Mouse (Mus musculus): ENCODE measurements around the gene Pbx4. TPM values are rescaled to one million over a fixed set of nuclear protein-coding genes. Genes with fewer than 3 reads are reported as not detected.
A peak's percentile ranks its signal among the peaks of the same experiment; 100 is the strongest.

Gene Pbx4
- total and polyA plus RNA-seq, 3 experiments: 1.0 to 5.9 (median 2.4) TPM

DNA sequence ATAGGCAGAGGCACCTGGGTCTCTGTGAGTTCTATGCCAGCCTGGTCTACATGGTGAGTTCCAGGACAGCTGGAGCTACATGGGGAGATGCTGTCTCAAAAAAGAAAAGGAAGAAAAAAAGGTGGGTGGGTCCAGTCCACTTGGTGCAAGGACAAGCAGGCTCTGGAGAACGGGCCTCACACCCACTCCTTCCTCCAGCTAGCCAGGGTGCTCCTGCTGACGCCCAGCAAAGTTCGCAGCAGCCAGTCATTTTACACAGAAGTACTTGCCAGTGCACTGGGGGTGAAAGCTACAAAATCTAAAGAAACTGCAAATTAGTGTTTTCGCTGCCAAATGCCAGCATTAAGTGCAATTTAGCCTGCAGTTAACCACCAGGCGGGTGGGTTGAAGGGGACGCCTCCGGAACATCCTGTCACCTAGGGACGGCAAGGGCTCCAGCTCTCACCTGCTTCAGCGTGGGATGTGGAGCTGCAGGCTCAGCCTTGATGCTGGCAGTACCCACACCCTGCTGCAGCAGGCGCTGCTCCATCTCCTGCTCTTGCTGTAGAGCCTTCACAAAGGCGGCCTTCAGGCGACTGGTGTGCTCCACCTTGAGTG, 80.3 kb downstream of the Pbx4 start:
- in situ Hi-C loops (cut with MboI; ENCODE audit: low pct_ligation_motif_present, low pct_unique_long_range_greater_than_20kb, low sequenced_read_pairs) (no loop called here), dilution Hi-C loops (cut with MboI; ENCODE audit: extremely low pct_ligation_motif_present, extremely low pct_unique_long_range_greater_than_20kb, low sequenced_read_pairs) (no loop called here)
- no peak overlapping the region for H3K4me3 ChIP-seq (replicated peaks in 1 of 3; ENCODE audit: low read depth in 2 of 3, low read length in 2 of 3, poor library complexity in 1 of 3)

GRCm38 (mm10) chr8:69914526-69914925, 82.2 kb downstream of the Pbx4 start:
- Histone ChIP-seq H3K9ac (ENCODE audit: insufficient read depth, low read depth) (no peak overlapping the region), H3K27me3 (replicated peaks) (no peaks in the 10 kb centered on the region), H3K4me2 (ENCODE audit: insufficient read depth, low read depth, poor library complexity, severe bottlenecking) (no peak overlapping the region), H3K4me3 (replicated peaks in 1 of 3; ENCODE audit: low read depth in 2 of 3, low read length in 2 of 3, poor library complexity in 1 of 3) (no peak overlapping the region), H3K79me2 (replicated peaks; ENCODE audit: control insufficient read depth, extremely low read depth, insufficient read depth, poor library complexity, severe bottlenecking) (peaks cover 6% of the 10 kb centered on the region), H3K9me3 (replicated peaks; ENCODE audit: low read length) (no peaks in the 10 kb centered on the region), H3K36me3 (replicated peaks in 1 of 2; ENCODE audit: control insufficient read depth in 1 of 2, insufficient read depth in 1 of 2, low read length in 1 of 2) (peaks cover 82 to 94% of the 10 kb centered on the region in 2 experiments), H3K4me1 (ENCODE audit: control insufficient read depth in 1 of 2, insufficient read depth in 2 of 2) (peaks cover 5 to 16% of the 10 kb centered on the region in 2 experiments), H3K27ac (ENCODE audit: insufficient read depth, low read depth) (no peak overlapping the region)
- in situ Hi-C loops (cut with MboI; ENCODE audit: low pct_ligation_motif_present, low pct_unique_long_range_greater_than_20kb, low sequenced_read_pairs): no loop called here
- TF ChIP-seq NELFE (IDR thresholded peaks at IDR 0.05; ENCODE audit: low read depth, low read length): no peak
- TF ChIP-seq NRF1 (IDR thresholded peaks at IDR 0.05; ENCODE audit: low read depth, low read length): no peak
- no peak for TF ChIP-seq POLR2AphosphoS2 (IDR thresholded peaks at IDR 0.05; ENCODE audit: low read depth, low read length)
- TF ChIP-seq IRF4 (IDR thresholded peaks at IDR 0.05; ENCODE audit: low read depth, low read length): no peak
- TF ChIP-seq HCFC1 (IDR thresholded peaks at IDR 0.05; ENCODE audit: low read depth, low read length): no peak
- TF ChIP-seq MXI1 (IDR thresholded peaks at IDR 0.05; ENCODE audit: low read depth, low read length): no peak
- TF ChIP-seq JUND (conservative IDR thresholded peaks at IDR 0.05; ENCODE audit: low read depth, low read length): no peak
- no peak for DNase-seq (ENCODE audit: extremely low read depth)
- dilution Hi-C loops (cut with MboI; ENCODE audit: extremely low pct_ligation_motif_present, extremely low pct_unique_long_range_greater_than_20kb, low sequenced_read_pairs): no loop called here

More for the DNA sequence above, 80.3 kb downstream of the Pbx4 start:
- no peaks in the 10 kb centered on the region for H3K9me3 ChIP-seq (replicated peaks; ENCODE audit: low read length)
- no peaks in the 10 kb centered on the region for H3K27me3 ChIP-seq (replicated peaks)
- H3K27ac ChIP-seq (ENCODE audit: insufficient read depth, low read depth): no peak overlapping the region
- no peaks in the 10 kb centered on the region for H3K79me2 ChIP-seq (replicated peaks; ENCODE audit: control insufficient read depth, extremely low read depth, insufficient read depth, poor library complexity, severe bottlenecking)
- H3K4me2 ChIP-seq (ENCODE audit: insufficient read depth, low read depth, poor library complexity, severe bottlenecking): no peak overlapping the region
- H3K36me3 ChIP-seq (replicated peaks in 1 of 2; ENCODE audit: control insufficient read depth in 1 of 2, insufficient read depth in 1 of 2, low read length in 1 of 2): peaks cover 89 to 100% of the 10 kb centered on the region in 2 experiments
- TF ChIP-seq E2F4 (IDR thresholded peaks at IDR 0.05; ENCODE audit: insufficient replicate concordance, low read depth, low read length): no peak
- no peak for TF ChIP-seq POLR2A (IDR thresholded peaks at IDR 0.05; ENCODE audit: low read depth, low read length)
- no peak for TF ChIP-seq ZC3H11A (IDR thresholded peaks at IDR 0.05; ENCODE audit: low read depth, low read length)
- TF ChIP-seq ZKSCAN1 (IDR thresholded peaks at IDR 0.05; ENCODE audit: borderline replicate concordance, low read depth, low read length): no peak
- TF ChIP-seq MYC (IDR thresholded peaks at IDR 0.05; ENCODE audit: low read depth, low read length): no peak
- TF ChIP-seq MAX (IDR thresholded peaks at IDR 0.05; ENCODE audit: low read length): no peak
- TF ChIP-seq MAZ (IDR thresholded peaks at IDR 0.05; ENCODE audit: low read depth, low read length): no peak
- DNase-seq (ENCODE audit: extremely low read depth): no peak
- H3K9ac ChIP-seq (ENCODE audit: insufficient read depth, low read depth): no peak overlapping the region
- no peaks in the 10 kb centered on the region for H3K4me1 ChIP-seq (ENCODE audit: control insufficient read depth in 1 of 2, insufficient read depth in 2 of 2)

- Histone ChIP-seq H3K27ac (ENCODE audit: insufficient read depth, low read depth) (no peak overlapping the region), H3K9me3 (replicated peaks; ENCODE audit: low read length) (no peaks in the 10 kb centered on the region), H3K36me3 (replicated peaks in 1 of 2; ENCODE audit: control insufficient read depth in 1 of 2, insufficient read depth in 1 of 2, low read length in 1 of 2) (peaks cover 70 to 81% of the 10 kb centered on the region in 2 experiments), H3K4me3 (replicated peaks in 1 of 3; ENCODE audit: low read depth in 2 of 3, low read length in 2 of 3, poor library complexity in 1 of 3) (no peak overlapping the region), H3K4me2 (ENCODE audit: insufficient read depth, low read depth, poor library complexity, severe bottlenecking) (no peak overlapping the region), H3K27me3 (replicated peaks) (no peaks in the 10 kb centered on the region), H3K9ac (ENCODE audit: insufficient read depth, low read depth) (no peak overlapping the region), H3K79me2 (replicated peaks; ENCODE audit: control insufficient read depth, extremely low read depth, insufficient read depth, poor library complexity, severe bottlenecking) (peaks cover 12% of the 10 kb centered on the region), H3K4me1 (ENCODE audit: control insufficient read depth in 1 of 2, insufficient read depth in 2 of 2) (peaks cover 8 to 28% of the 10 kb centered on the region in 2 experiments)
- TF ChIP-seq USF2 (conservative IDR thresholded peaks at IDR 0.05; ENCODE audit: low read depth, low read length): no peak
- peak in 1 of 2 experiments; percentile 13; a peak in 1 of 4 replicates for TF ChIP-seq CTCF (conservative IDR thresholded peaks at IDR 0.05 in 1 of 2, IDR thresholded peaks at IDR 0.05 in 1 of 2; ENCODE audit: low read depth in 2 of 2, low read length in 2 of 2)
- TF ChIP-seq RAD21 (IDR thresholded peaks at IDR 0.05; ENCODE audit: low read depth, low read length): peak; percentile 1
- dilution Hi-C loops (cut with MboI; ENCODE audit: extremely low pct_ligation_motif_present, extremely low pct_unique_long_range_greater_than_20kb, low sequenced_read_pairs): no loop called here
- in situ Hi-C loops (cut with MboI; ENCODE audit: low pct_ligation_motif_present, low pct_unique_long_range_greater_than_20kb, low sequenced_read_pairs): no loop called here
- no peak for DNase-seq (ENCODE audit: extremely low read depth)
Measured at GRCm38 (mm10) chr8:69915748-69916147, 83.5 kb downstream of the Pbx4 start.

All from CH12.LX (cell line).